Mouse (Mus musculus) ES-Bruce4 (cell line): ENCODE data around the gene Psmd1. TPM values are rescaled to one million over a fixed set of nuclear protein-coding genes. Genes with fewer than 3 reads are reported as not detected.

Source experiments
- H3K27ac ChIP-seq: 2 replicates; pipeline ENCODE4 v1.5.1; 2012; ENCODE audit warnings: low read length, inconsistent platforms; ENCODE audit not compliant: insufficient read depth
- H3K27me3 ChIP-seq: 2 replicates; pipeline ENCODE4 v1.6.1; 2012; ENCODE audit warnings: mild to moderate bottlenecking, low read length, inconsistent platforms; ENCODE audit not compliant: control insufficient read depth, poor library complexity, insufficient read depth, severe bottlenecking
- H3K36me3 ChIP-seq: 2 replicates; pipeline ENCODE4 v1.6.1; 2012; ENCODE audit warnings: inconsistent platforms, mild to moderate bottlenecking, low read length, moderate library complexity; ENCODE audit not compliant: control insufficient read depth, poor library complexity, insufficient read depth, severe bottlenecking
- H3K4me1 ChIP-seq: one replicate; pipeline ENCODE4 v1.8.1; 2011; ENCODE audit warnings: low read length; ENCODE audit not compliant: control insufficient read depth, insufficient read depth
- H3K4me3 ChIP-seq: 2 replicates; pipeline ENCODE4 v1.5.1; 2011; ENCODE audit warnings: low read depth, mild to moderate bottlenecking, low read length
- H3K9ac ChIP-seq: 2 replicates; pipeline ENCODE4 v1.6.1; 2012; ENCODE audit warnings: low read depth, mild to moderate bottlenecking, inconsistent platforms; ENCODE audit not compliant: poor library complexity, severe bottlenecking
- H3K9me3 ChIP-seq: replicated peaks from 2 replicates; pipeline ENCODE4 v1.6.1; 2012; ENCODE audit warnings: mild to moderate bottlenecking, low read length, inconsistent platforms; ENCODE audit not compliant: control insufficient read depth, poor library complexity, insufficient read depth, severe bottlenecking
- CTCF ChIP-seq: IDR thresholded peaks from one replicate; pipeline ENCODE4 v1.8.1; 2011; ENCODE audit warnings: low read depth, low read length
- EP300 ChIP-seq: IDR thresholded peaks from 2 replicates; pipeline ENCODE4 v1.6.1; 2011; ENCODE audit warnings: low read depth, low read length; ENCODE audit not compliant: insufficient read depth
- POLR2A ChIP-seq: IDR thresholded peaks from one replicate; pipeline ENCODE4 v1.8.1; 2011; ENCODE audit warnings: low read length; ENCODE audit not compliant: insufficient read depth
- polyA plus RNA-seq: library from polyadenylated mRNA; stranded (reverse); fragments of >200 nt; gene quantifications from 2 replicates; pipeline ENCODE4 v1.2.4, GENCODE M21; 2011; ENCODE audit warnings: low read depth; ENCODE audit not compliant: missing spikeins, insufficient read depth, insufficient read length

The Psmd1 gene
- polyA plus RNA-seq, 1 experiment = 180 TPM

DNA sequence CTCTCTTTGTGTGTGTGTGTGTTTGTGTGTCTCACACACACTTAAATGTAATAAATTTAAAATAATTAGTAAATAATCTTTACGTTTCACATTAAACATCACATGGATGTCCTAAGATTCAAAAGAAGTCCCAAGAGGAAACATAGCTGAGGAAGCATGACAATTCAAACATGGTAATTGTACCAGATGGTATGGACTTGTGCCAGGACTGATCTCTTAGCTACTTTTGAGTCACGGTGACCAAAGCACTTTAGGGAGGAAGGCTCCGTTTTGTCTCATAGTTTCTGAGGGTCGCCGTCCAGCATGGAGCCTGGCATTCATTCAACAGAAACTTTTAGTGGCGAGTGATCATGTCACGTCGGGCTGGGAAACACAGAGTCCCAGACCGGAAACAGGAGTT, 84.0 kb downstream of the Psmd1 start:
- H3K4me3 ChIP-seq = no peak overlapping the region
- H3K9ac ChIP-seq = no peak overlapping the region
- no peaks in the 10 kb centered on the region for H3K36me3 ChIP-seq
- no peak for TF ChIP-seq POLR2A
- TF ChIP-seq CTCF = no peak
- TF ChIP-seq EP300 = no peak
- H3K9me3 ChIP-seq = no peaks in the 10 kb centered on the region
- H3K4me1 ChIP-seq = no peaks in the 10 kb centered on the region
- no peak overlapping the region for H3K27ac ChIP-seq
- H3K27me3 ChIP-seq = no peaks in the 10 kb centered on the region

DNA sequence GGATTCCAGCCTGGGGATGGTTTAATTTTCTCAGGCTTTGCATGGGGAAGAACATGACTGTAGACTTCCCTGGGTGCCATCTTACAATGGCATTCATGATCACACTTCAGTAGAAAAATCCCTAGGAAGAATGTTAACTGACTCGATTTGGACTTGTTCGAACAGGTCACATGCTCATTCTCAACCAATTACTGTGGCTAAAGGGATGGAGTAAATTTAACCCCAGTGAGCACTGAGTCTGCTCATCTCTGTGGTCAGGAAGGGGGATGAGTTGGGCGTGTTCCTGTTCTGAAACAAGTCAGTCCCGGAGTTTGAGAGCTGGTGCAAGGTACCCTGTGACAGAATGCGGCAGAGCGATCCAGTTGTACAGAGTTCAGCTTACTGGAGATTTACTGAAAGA, 86.7 kb downstream of the Psmd1 start:
- Histone ChIP-seq H3K27ac (peak overlapping the region; percentile 45; the same call in 1 of the 2 replicates), H3K9me3 (no peaks in the 10 kb centered on the region)

DNA sequence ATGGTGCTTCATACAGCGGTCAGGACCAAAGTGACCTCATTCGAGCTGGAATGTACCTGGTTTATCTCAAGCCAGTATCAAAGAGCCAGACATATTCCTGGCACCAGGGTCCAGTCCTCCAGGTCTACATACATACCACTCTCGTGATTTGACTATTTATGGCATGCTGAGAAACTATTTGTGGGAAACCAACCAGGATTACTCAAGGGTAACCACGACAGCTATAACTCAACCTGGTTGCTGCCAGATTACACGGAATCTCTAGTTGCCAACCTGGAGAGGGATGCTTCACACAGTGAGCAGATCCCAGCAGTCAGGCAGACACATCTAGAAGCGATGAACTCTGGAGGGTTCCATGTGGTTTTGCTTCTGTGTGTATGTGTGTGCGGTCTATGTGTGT, 87.2 kb downstream of the Psmd1 start:
- Histone ChIP-seq H3K9me3 (no peaks in the 10 kb centered on the region), H3K9ac (0 out of 2 replicates have a peak overlapping the region, but pooled peaks have one; percentile 11), H3K4me1 (no peaks in the 10 kb centered on the region), H3K27ac (peak overlapping the region; percentile 45; the same call in 1 of the 2 replicates), H3K4me3 (no peak overlapping the region), H3K27me3 (no peaks in the 10 kb centered on the region), H3K36me3 (no peaks in the 10 kb centered on the region)
- TF ChIP-seq EP300 (no peak), CTCF (no peak), POLR2A (no peak)

More for the DNA sequence above, 86.7 kb downstream of the Psmd1 start:
- Histone ChIP-seq H3K27me3 (no peaks in the 10 kb centered on the region), H3K9ac (no peak overlapping the region), H3K36me3 (no peaks in the 10 kb centered on the region), H3K4me1 (no peaks in the 10 kb centered on the region), H3K4me3 (no peak overlapping the region)
- TF ChIP-seq EP300 (no peak), CTCF (no peak), POLR2A (no peak)

DNA sequence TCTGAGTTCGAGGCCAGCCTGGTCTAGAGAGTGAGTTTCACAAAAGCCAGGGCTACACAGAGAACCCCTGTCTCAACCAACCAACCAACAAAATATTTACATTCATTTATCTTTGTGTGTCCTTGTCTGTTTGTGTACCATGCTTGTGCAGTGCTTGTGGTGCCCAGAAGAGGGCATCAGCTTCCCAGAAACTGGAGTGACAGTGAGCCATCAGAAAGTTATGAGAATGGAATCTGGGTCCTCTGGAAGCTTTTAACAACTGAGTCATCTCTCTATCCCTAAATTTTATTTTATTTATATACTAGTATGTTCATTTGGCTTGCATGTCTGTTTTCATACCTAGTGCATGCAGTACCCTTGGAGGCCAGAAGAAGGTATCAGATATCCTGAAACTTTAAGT, 88.4 kb downstream of the Psmd1 start:
- Histone ChIP-seq H3K4me3 (no peak overlapping the region), H3K4me1 (no peaks in the 10 kb centered on the region), H3K9ac (no peak overlapping the region), H3K36me3 (0 out of 2 replicates have a peak, but pooled peaks cover 2% of the 10 kb centered on the region), H3K9me3 (no peaks in the 10 kb centered on the region), H3K27ac (no peak overlapping the region), H3K27me3 (no peaks in the 10 kb centered on the region)
- TF ChIP-seq CTCF (peak; percentile 48), EP300 (no peak)

DNA sequence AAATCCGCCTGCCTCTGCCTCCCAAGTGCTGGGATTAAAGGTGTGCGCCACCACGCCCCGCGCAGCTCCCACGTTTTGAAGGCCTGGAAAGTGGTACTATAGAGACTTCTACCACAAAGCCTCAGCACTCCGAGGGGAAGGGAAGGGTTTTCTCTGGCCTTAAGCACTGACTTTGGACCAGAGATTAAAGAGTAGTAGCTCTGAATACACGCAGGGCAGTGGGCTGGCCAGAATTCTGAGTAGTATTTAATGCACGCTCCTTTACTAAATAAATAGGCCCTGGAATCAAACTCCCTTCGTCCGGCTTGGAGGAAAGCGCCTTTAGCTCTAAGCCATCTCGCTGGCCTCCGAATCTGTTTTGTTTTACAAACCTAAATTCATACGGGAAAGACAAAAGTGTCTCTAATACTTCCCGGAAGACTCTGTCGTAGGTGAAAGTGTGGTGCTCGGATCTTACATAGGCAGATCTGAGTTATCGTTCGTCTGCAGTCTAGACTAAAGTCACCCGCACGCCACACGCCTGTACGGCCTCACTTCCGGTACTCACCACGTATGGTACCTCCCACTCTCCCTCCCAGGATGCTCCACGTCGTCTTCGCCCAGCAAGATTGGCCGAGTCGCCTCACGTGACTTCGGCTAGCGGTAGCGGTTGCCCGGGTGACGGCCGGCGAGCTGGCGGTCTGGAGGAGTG, 90.1 kb downstream of the Psmd1 start, which contains the start of gene Armc9:
Gene Armc9 (plus strand): TSS at position 648 of the 691 bp plus-strand sequence.
- Histone ChIP-seq H3K27me3 (no peaks in the 10 kb centered on the region), H3K4me3 (peak within 1 kb of the TSS; percentile 70), H3K27ac (peak within 1 kb of the TSS; percentile 34; the same call in 1 of the 2 replicates), H3K9ac (peak within 1 kb of the TSS; percentile 57), H3K9me3 (no peaks in the 10 kb centered on the region), H3K36me3 (peaks cover 2% of the 10 kb centered on the region; the same call in 1 of the 2 replicates), H3K4me1 (no peaks in the 10 kb centered on the region)
- TF ChIP-seq CTCF (no peak), POLR2A (peak; percentile 97), EP300 (no peak)

DNA sequence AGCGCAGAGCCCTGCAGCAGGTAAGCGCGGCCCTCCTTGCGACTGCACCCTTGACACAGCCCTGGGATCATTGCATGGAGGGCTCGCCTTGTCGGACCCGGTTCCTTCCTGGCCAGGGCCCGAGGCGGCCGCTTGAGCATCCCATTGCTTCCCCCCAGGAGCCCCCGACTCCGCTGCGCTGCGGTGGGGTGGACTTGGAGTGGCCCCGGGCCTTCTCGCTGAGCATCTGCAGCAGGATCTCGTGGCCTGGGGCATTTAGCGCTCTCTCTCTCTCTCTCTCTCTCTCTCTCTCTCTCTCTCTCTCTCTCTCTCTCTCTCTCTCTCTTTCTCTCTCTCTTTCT, 90.6 kb downstream of the Psmd1 start:
- H3K27ac ChIP-seq = no peak overlapping the region
- no peaks in the 10 kb centered on the region for H3K9me3 ChIP-seq
- H3K27me3 ChIP-seq = no peaks in the 10 kb centered on the region
- TF ChIP-seq CTCF = no peak
- no peaks in the 10 kb centered on the region for H3K4me1 ChIP-seq
- H3K9ac ChIP-seq = peak overlapping the region; percentile 41; the same call in 1 of the 2 replicates
- peaks cover 2% of the 10 kb centered on the region; the same call in 1 of the 2 replicates for H3K36me3 ChIP-seq
- peak overlapping the region; percentile 70 for H3K4me3 ChIP-seq
